Mouse (Mus musculus): ENCODE measurements around the gene Fam126b. TPM values are rescaled to one million over a fixed set of nuclear protein-coding genes. Genes with fewer than 3 reads are reported as not detected.

Gene Fam126b
- polyA plus RNA-seq, 1 experiment, result 1.1 TPM

- H3K36me3 ChIP-seq (ENCODE audit: control insufficient read depth, insufficient read depth), result peaks cover 41% of the 10 kb centered on the region
Observed at GRCm38 (mm10) chr1:58541386-58541785, 44.7 kb downstream of the Fam126b start.

GRCm38 (mm10) chr1:58507249-58507648, 78.9 kb downstream of the Fam126b start:
- Histone ChIP-seq H3K4me2 (ENCODE audit: low read depth) (no peak overlapping the region), H3K36me3 (ENCODE audit: control insufficient read depth, insufficient read depth) (no peaks in the 10 kb centered on the region), H3K79me2 (ENCODE audit: control insufficient read depth, insufficient read depth) (peaks cover 30% of the 10 kb centered on the region), H3ac (ENCODE audit: control insufficient read depth, insufficient read length) (no peak overlapping the region), H3K27me3 (ENCODE audit: control insufficient read depth, insufficient read depth, insufficient read length) (no peaks in the 10 kb centered on the region), H3K4me3 (no peak overlapping the region)
- TF ChIP-seq POLR2AphosphoS2 (IDR thresholded peaks at IDR 0.05; ENCODE audit: insufficient read length, low read depth), result no peak
- no peak for TF ChIP-seq REST (IDR thresholded peaks at IDR 0.05; ENCODE audit: insufficient read depth, insufficient read length)
- no peak for TF ChIP-seq POLR2A (IDR thresholded peaks at IDR 0.05; ENCODE audit: insufficient read length, low read depth)
- TF ChIP-seq MYOG (IDR thresholded peaks at IDR 0.05; ENCODE audit: control insufficient read depth in 1 of 3, insufficient read depth in 1 of 3, insufficient read length in 2 of 3, low read depth in 2 of 3), result no peak
- TF ChIP-seq USF1 (IDR thresholded peaks at IDR 0.05; ENCODE audit: low read depth), result no peak
- no peak for TF ChIP-seq MYOD1 (IDR thresholded peaks at IDR 0.05; ENCODE audit: control insufficient read depth in 1 of 3, insufficient read length in 2 of 3, low read depth in 2 of 3)

More at GRCm38 (mm10) chr1:58541386-58541785, 44.7 kb downstream of the Fam126b start:
- Histone ChIP-seq H3K4me2 (ENCODE audit: low read depth) (no peak overlapping the region), H3ac (ENCODE audit: control insufficient read depth, insufficient read length) (no peak overlapping the region), H3K4me3 (no peak overlapping the region), H3K27me3 (ENCODE audit: control insufficient read depth, insufficient read depth, insufficient read length) (no peaks in the 10 kb centered on the region), H3K79me2 (ENCODE audit: control insufficient read depth, insufficient read depth) (no peaks in the 10 kb centered on the region)
- no peak for TF ChIP-seq REST (IDR thresholded peaks at IDR 0.05; ENCODE audit: insufficient read depth, insufficient read length)
- TF ChIP-seq USF1 (IDR thresholded peaks at IDR 0.05; ENCODE audit: low read depth), result no peak
- TF ChIP-seq MYOD1 (IDR thresholded peaks at IDR 0.05; ENCODE audit: control insufficient read depth in 1 of 3, insufficient read length in 2 of 3, low read depth in 2 of 3), result no peak
- no peak for TF ChIP-seq SRF (IDR thresholded peaks at IDR 0.05; ENCODE audit: control insufficient read depth, insufficient read length, low read depth)
- TF ChIP-seq POLR2AphosphoS2 (IDR thresholded peaks at IDR 0.05; ENCODE audit: insufficient read length, low read depth), result no peak
- no peak for TF ChIP-seq CEBPB (IDR thresholded peaks at IDR 0.05; ENCODE audit: insufficient read depth, poor library complexity, severe bottlenecking)
- no peak for TF ChIP-seq MYOG (IDR thresholded peaks at IDR 0.05; ENCODE audit: control insufficient read depth in 1 of 3, insufficient read depth in 1 of 3, insufficient read length in 2 of 3, low read depth in 2 of 3)

- Histone ChIP-seq H3ac (ENCODE audit: control insufficient read depth, insufficient read length) (peak within 1 kb of the TSS; percentile 63), H3K4me2 (ENCODE audit: low read depth) (peak within 1 kb of the TSS; percentile 90), H3K36me3 (ENCODE audit: control insufficient read depth, insufficient read depth) (peaks cover 4% of the 10 kb centered on the region), H3K27me3 (ENCODE audit: control insufficient read depth, insufficient read depth, insufficient read length) (no peaks in the 10 kb centered on the region), H3K79me2 (ENCODE audit: control insufficient read depth, insufficient read depth) (peaks cover 39% of the 10 kb centered on the region), H3K4me3 (peak within 1 kb of the TSS; percentile 60)
- TF ChIP-seq REST (IDR thresholded peaks at IDR 0.05; ENCODE audit: insufficient read depth, insufficient read length) (no peak), MYOD1 (IDR thresholded peaks at IDR 0.05; ENCODE audit: control insufficient read depth in 1 of 3, insufficient read length in 2 of 3, low read depth in 2 of 3) (peak in 1 of 3 experiments; percentile 14), MYOG (IDR thresholded peaks at IDR 0.05; ENCODE audit: control insufficient read depth in 1 of 3, insufficient read depth in 1 of 3, insufficient read length in 2 of 3, low read depth in 2 of 3) (peak in 1 of 3 experiments; percentile 5), MAX (IDR thresholded peaks at IDR 0.05; ENCODE audit: low read depth) (no peak), POLR2A (IDR thresholded peaks at IDR 0.05; ENCODE audit: insufficient read length, low read depth) (peak; percentile 82), E2F4 (IDR thresholded peaks at IDR 0.05; ENCODE audit: insufficient read depth) (peak; percentile 48), SRF (IDR thresholded peaks at IDR 0.05; ENCODE audit: control insufficient read depth, insufficient read length, low read depth) (no peak), USF1 (IDR thresholded peaks at IDR 0.05; ENCODE audit: low read depth) (no peak), POLR2AphosphoS2 (IDR thresholded peaks at IDR 0.05; ENCODE audit: insufficient read length, low read depth) (peak; percentile 58)
Observed at GRCm38 (mm10) chr1:58504577-58505254, 81.4 kb downstream of the Fam126b start, which contains the start of gene Orc2. TSS of gene Orc2 (minus strand) at chr1:58505109.

- Histone ChIP-seq H3K36me3 (ENCODE audit: control insufficient read depth, insufficient read depth) (peaks cover 12% of the 10 kb centered on the region), H3K4me2 (ENCODE audit: low read depth) (peak overlapping the region; percentile 90), H3K4me3 (peak overlapping the region; percentile 60), H3K27me3 (ENCODE audit: control insufficient read depth, insufficient read depth, insufficient read length) (no peaks in the 10 kb centered on the region), H3K79me2 (ENCODE audit: control insufficient read depth, insufficient read depth) (peaks cover 39% of the 10 kb centered on the region), H3ac (ENCODE audit: control insufficient read depth, insufficient read length) (peak overlapping the region; percentile 63)
- TF ChIP-seq MYOG (IDR thresholded peaks at IDR 0.05; ENCODE audit: control insufficient read depth in 1 of 3, insufficient read depth in 1 of 3, insufficient read length in 2 of 3, low read depth in 2 of 3) (no peak), CEBPB (IDR thresholded peaks at IDR 0.05; ENCODE audit: insufficient read depth, poor library complexity, severe bottlenecking) (no peak), POLR2AphosphoS2 (IDR thresholded peaks at IDR 0.05; ENCODE audit: insufficient read length, low read depth) (no peak), TCF12 (IDR thresholded peaks at IDR 0.05; ENCODE audit: insufficient read depth, poor library complexity, severe bottlenecking) (no peak), MAX (IDR thresholded peaks at IDR 0.05; ENCODE audit: low read depth) (no peak), E2F4 (IDR thresholded peaks at IDR 0.05; ENCODE audit: insufficient read depth) (no peak), REST (IDR thresholded peaks at IDR 0.05; ENCODE audit: insufficient read depth, insufficient read length) (no peak), TCF3 (IDR thresholded peaks at IDR 0.05; ENCODE audit: insufficient read length, low read depth) (no peak), USF1 (IDR thresholded peaks at IDR 0.05; ENCODE audit: low read depth) (no peak), MYOD1 (IDR thresholded peaks at IDR 0.05; ENCODE audit: control insufficient read depth in 1 of 3, insufficient read length in 2 of 3, low read depth in 2 of 3) (no peak), POLR2A (IDR thresholded peaks at IDR 0.05; ENCODE audit: insufficient read length, low read depth) (no peak), SRF (IDR thresholded peaks at IDR 0.05; ENCODE audit: control insufficient read depth, insufficient read length, low read depth) (no peak)
Observed at GRCm38 (mm10) chr1:58503793-58504370, 82.2 kb downstream of the Fam126b start.

Measured in myocyte (in vitro differentiated cells).